Mouse (Mus musculus) liver, embryonic 15.5 days (tissue): ENCODE results near the gene Rars. TPM values are rescaled to one million over a fixed set of nuclear protein-coding genes. Genes with fewer than 3 reads are reported as not detected.
A peak's percentile ranks its signal among the peaks of the same experiment; 100 is the strongest.
"Not testable (repeated sequence)": the region's sequence is repeated elsewhere in the genome, so short reads cannot be mapped to it uniquely, and the experiment has no call there.

Source experiments
- ATAC-seq: fragments of 200-750 bp; cut with Nextera tagmentation; 2 replicates; pipeline ENCODE4 v1.8.0; 2017; ENCODE audit warnings: moderate number of reproducible peaks, mild to moderate bottlenecking, moderate library complexity; ENCODE audit not compliant: insufficient read depth
- H3K27ac ChIP-seq: fragments of 300-500 bp; sonication (generic); replicated peaks from 2 replicates; pipeline ENCODE4 v1.5.1; 2015; ENCODE audit warnings: mild to moderate bottlenecking, inconsistent platforms
- H3K27me3 ChIP-seq: fragments of 300-500 bp; sonication (generic); 2 replicates; pipeline ENCODE4 v1.6.1; 2015; ENCODE audit warnings: mild to moderate bottlenecking, inconsistent platforms
- H3K36me3 ChIP-seq: fragments of 300-500 bp; sonication (generic); replicated peaks from 2 replicates; pipeline ENCODE4 v1.6.1; 2015; ENCODE audit warnings: moderate library complexity, mild to moderate bottlenecking, inconsistent platforms
- H3K4me1 ChIP-seq: fragments of 300-500 bp; sonication (generic); replicated peaks from 2 replicates; pipeline ENCODE4 v1.6.1; 2015; ENCODE audit warnings: inconsistent platforms
- H3K4me2 ChIP-seq: fragments of 300-500 bp; sonication (generic); 2 replicates; pipeline ENCODE4 v1.6.1; 2015; ENCODE audit warnings: moderate library complexity, mild to moderate bottlenecking, inconsistent platforms
- H3K4me3 ChIP-seq: fragments of 300-500 bp; sonication (generic); replicated peaks from 2 replicates; pipeline ENCODE4 v1.5.1; 2015; ENCODE audit warnings: mild to moderate bottlenecking, inconsistent platforms
- H3K9ac ChIP-seq: fragments of 300-500 bp; sonication (generic); 2 replicates; pipeline ENCODE4 v1.6.1; 2015; ENCODE audit warnings: moderate library complexity, mild to moderate bottlenecking, inconsistent platforms
- H3K9me3 ChIP-seq: fragments of 300-500 bp; sonication (generic); replicated peaks from 2 replicates; pipeline ENCODE4 v1.6.1; 2016; ENCODE audit warnings: inconsistent platforms
- WGBS: fragments of 180-500 bp; shearing (Covaris S2); methylation state at CpG from one replicate; pipeline ENCODE4 v1.1.7; 2015; ENCODE audit warnings: mixed read lengths; ENCODE audit not compliant: insufficient replicate concordance; 5-methylcytosine and 5-hydroxymethylcytosine counted together
- polyA plus RNA-seq: library from polyadenylated mRNA; unstranded; fragments of >200 nt; fragmentation: Nextera tagmentation; extraction: Ambion mirVana; gene quantifications from 2 replicates; pipeline ENCODE4 v1.2.1, GENCODE M21; 2015

Gene Rars
- polyA plus RNA-seq, 1 experiment from 2014 or later: 41.0 TPM

DNA sequence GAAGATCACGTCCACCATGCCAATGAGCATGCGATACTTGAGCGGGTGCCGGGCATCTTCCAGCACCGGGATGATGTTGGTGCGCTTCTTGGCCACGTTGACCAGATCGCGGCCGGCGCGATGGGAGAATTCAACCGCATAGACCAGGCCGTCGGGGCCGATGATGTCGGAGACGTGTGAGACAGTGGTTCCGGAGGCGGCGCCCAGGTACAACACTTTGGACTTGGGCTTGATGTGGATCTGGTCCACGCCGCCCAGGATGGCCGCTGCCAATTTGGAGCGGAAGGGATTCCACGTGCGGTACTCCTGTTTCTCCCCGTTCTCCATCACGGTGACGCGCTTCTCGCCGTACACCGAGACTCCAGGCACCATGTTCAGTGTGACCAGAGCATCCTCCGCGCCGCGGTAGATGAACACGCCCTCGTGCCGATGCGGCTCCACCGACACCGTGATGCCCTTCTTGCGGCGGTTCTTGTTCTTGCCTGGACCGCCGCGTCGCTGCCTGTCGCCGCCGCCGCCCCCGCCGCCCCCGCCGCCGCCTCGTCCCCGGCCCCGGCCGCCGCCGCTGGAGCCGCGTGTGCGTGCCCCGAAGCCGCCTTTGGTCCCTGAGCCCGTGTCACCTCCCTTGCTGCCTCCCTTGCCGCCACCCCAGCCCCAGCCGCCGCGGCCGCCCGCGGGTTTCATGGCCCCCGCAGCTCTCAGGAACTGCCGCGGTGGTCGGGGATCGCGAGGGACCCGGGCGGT, 36.4 kb downstream of the Rars start:
- H3K4me1 ChIP-seq: no peaks in the 10 kb centered on the region

DNA sequence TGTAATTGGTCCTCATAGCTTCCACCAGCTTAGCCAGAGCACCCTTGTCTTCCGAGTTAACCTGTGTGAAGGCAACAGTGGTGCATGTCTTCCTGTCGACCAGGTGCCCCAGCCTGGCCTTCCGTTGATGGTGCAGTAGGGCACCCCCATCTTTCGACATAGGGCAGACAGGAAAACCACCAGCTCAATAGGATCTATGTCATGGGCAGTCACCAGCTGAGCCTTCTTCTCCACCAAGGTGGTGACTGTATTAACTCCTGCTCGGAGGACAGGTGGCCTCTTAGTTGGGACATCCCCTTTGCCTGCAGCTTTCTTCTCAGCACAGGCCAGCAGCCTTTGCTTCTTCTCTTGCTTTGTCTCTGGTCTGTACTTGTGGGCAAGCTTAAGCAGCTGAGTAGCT, 41.5 kb downstream of the Rars start:
- ATAC-seq, H3K4me1 ChIP-seq, H3K27ac ChIP-seq, H3K9ac ChIP-seq, H3K4me2 ChIP-seq, H3K9me3 ChIP-seq, H3K4me3 ChIP-seq: not testable (repeated sequence)
- H3K36me3 ChIP-seq: peaks cover 18% of the 10 kb centered on the region; the same call in 1 of the 2 replicates
- 57% methylated on average over 5 of the region's 5 CpGs for WGBS
- peaks cover 31% of the 10 kb centered on the region for H3K27me3 ChIP-seq

More for the DNA sequence above, 36.4 kb downstream of the Rars start:
- Histone ChIP-seq H3K27ac (no peak overlapping the region), H3K4me3 (0 out of 2 replicates have a peak overlapping the region, but pooled peaks have one; percentile 2), H3K9ac (no peak overlapping the region), H3K36me3 (no peaks in the 10 kb centered on the region), H3K4me2 (peak overlapping the region; percentile 29), H3K9me3 (no peaks in the 10 kb centered on the region), H3K27me3 (peaks cover 61% of the 10 kb centered on the region)
- whole genome bisulfite sequencing: 5% methylated on average over 86 of the region's 86 CpGs
- ATAC-seq: no peak

GRCm38 (mm10) chr11:35788443-35788842, 45.9 kb downstream of the Rars start:
- H3K4me3 ChIP-seq: no peak overlapping the region
- H3K27me3 ChIP-seq: no peaks in the 10 kb centered on the region
- no peaks in the 10 kb centered on the region for H3K4me1 ChIP-seq
- H3K4me2 ChIP-seq: no peak overlapping the region
- no peaks in the 10 kb centered on the region for H3K9me3 ChIP-seq
- ATAC-seq: no peak
- peaks cover 42% of the 10 kb centered on the region for H3K36me3 ChIP-seq
- no peak overlapping the region for H3K27ac ChIP-seq
- WGBS: 68% methylated on average over 2 of the region's 2 CpGs
- no peak overlapping the region for H3K9ac ChIP-seq

- Histone ChIP-seq H3K9me3 (no peaks in the 10 kb centered on the region), H3K27ac (no peak overlapping the region), H3K4me1 (no peaks in the 10 kb centered on the region), H3K27me3 (no peaks in the 10 kb centered on the region), H3K4me2 (no peak overlapping the region), H3K4me3 (no peak overlapping the region), H3K9ac (no peak overlapping the region), H3K36me3 (peaks cover 59% of the 10 kb centered on the region)
- ATAC-seq: no peak
- WGBS: 87% methylated on average over 4 of the region's 4 CpGs
Measured at GRCm38 (mm10) chr11:35784537-35784936, 49.8 kb downstream of the Rars start.

- 74% methylated on average over 3 of the region's 3 CpGs for WGBS
- Histone ChIP-seq H3K27me3 (no peaks in the 10 kb centered on the region), H3K4me1 (no peaks in the 10 kb centered on the region), H3K36me3 (peaks cover 59% of the 10 kb centered on the region), H3K4me2 (no peak overlapping the region), H3K9me3 (no peaks in the 10 kb centered on the region), H3K9ac (no peak overlapping the region), H3K27ac (no peak overlapping the region), H3K4me3 (no peak overlapping the region)
- ATAC-seq: no peak
Measured at GRCm38 (mm10) chr11:35784002-35784401, 50.3 kb downstream of the Rars start.

- H3K9ac ChIP-seq: no peak overlapping the region
- no peaks in the 10 kb centered on the region for H3K4me1 ChIP-seq
- no peak overlapping the region for H3K4me2 ChIP-seq
- H3K9me3 ChIP-seq: no peaks in the 10 kb centered on the region
- WGBS: 73% methylated on average over 5 of the region's 5 CpGs
- H3K4me3 ChIP-seq: no peak overlapping the region
- no peaks in the 10 kb centered on the region for H3K27me3 ChIP-seq
- peaks cover 68% of the 10 kb centered on the region for H3K36me3 ChIP-seq
- H3K27ac ChIP-seq: no peak overlapping the region
- ATAC-seq: no peak
Measured at GRCm38 (mm10) chr11:35783038-35783437, 51.3 kb downstream of the Rars start.

DNA sequence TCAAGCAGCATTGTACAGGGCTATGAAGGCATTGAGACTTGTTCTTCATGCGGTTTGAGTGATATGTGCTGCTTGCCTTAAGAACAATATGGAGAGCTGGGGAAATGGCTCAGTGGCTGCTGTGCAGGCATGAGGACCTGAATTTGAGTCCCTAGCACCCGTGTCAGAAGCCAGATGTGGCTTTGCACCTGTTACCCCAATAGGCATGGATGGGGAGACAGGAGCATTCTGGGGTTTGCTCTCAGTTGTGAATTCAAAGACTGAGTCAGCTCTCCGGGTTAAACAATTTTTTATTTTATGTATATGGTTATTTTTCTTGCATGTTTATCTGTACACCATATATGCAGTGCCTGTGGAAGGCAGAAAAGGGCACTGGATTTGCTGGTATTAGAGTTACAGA, 51.9 kb downstream of the Rars start:
- H3K9me3 ChIP-seq: no peaks in the 10 kb centered on the region
- no peak overlapping the region for H3K4me2 ChIP-seq
- no peak overlapping the region for H3K9ac ChIP-seq
- H3K27ac ChIP-seq: no peak overlapping the region
- WGBS: 80% methylated on average over 3 of the region's 3 CpGs
- H3K4me1 ChIP-seq: no peaks in the 10 kb centered on the region
- H3K27me3 ChIP-seq: no peaks in the 10 kb centered on the region
- peaks cover 74% of the 10 kb centered on the region for H3K36me3 ChIP-seq
- no peak overlapping the region for H3K4me3 ChIP-seq
- ATAC-seq: no peak

DNA sequence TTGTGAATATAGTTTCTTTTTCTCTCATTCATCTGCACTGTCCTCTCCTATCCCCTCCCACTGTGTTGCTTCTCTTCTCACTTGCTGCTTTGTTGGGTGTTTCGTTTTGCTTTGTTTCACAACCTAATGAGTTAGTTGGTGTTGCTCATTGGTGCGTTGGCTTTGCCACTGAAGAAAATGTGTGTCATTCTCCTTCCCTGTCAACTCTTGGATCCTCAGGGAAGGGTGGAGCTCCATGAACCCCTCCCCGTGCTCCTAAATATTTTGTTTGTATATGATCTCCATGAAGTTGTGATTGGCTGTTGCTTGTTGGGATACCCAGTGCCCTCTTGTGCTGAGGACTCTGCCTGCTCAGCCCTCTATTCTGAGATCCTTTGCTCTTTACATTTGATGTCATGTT, 54.0 kb downstream of the Rars start:
- Histone ChIP-seq H3K27ac (no peak overlapping the region), H3K9ac (no peak overlapping the region), H3K27me3 (no peaks in the 10 kb centered on the region), H3K4me2 (no peak overlapping the region), H3K36me3 (peaks cover 83% of the 10 kb centered on the region), H3K4me1 (no peaks in the 10 kb centered on the region), H3K9me3 (no peaks in the 10 kb centered on the region), H3K4me3 (no peak overlapping the region)
- WGBS: 71% methylated on average over 3 of the region's 3 CpGs
- ATAC-seq: no peak

DNA sequence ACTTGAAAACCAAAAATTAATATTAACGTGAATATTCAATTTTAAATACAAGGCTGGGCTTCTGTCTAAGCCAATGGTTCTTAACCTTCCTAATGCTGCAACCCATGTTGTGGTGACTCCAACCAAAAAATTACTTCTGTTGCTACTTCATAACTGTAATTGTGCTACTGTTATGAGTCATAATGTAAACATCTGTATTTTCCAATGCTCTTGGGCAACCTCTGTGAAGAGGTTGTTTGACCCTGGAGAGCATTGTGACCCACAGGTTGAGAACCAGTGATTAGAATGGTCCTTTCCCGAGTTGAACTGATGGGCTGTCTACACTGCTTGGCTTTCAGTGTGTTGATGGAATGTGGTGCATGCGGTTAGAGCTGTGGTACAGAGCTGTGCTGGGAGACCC, 57.9 kb downstream of the Rars start:
- peaks cover 44% of the 10 kb centered on the region for H3K36me3 ChIP-seq
- peaks cover 4% of the 10 kb centered on the region; the same call in 1 of the 2 replicates for H3K4me1 ChIP-seq
- H3K4me2 ChIP-seq: no peak overlapping the region
- H3K4me3 ChIP-seq: no peak overlapping the region
- no peaks in the 10 kb centered on the region for H3K9me3 ChIP-seq
- no peak overlapping the region for H3K27ac ChIP-seq
- no peaks in the 10 kb centered on the region for H3K27me3 ChIP-seq
- 74% methylated on average over 3 of the region's 3 CpGs for WGBS
- ATAC-seq: no peak
- no peak overlapping the region for H3K9ac ChIP-seq

DNA sequence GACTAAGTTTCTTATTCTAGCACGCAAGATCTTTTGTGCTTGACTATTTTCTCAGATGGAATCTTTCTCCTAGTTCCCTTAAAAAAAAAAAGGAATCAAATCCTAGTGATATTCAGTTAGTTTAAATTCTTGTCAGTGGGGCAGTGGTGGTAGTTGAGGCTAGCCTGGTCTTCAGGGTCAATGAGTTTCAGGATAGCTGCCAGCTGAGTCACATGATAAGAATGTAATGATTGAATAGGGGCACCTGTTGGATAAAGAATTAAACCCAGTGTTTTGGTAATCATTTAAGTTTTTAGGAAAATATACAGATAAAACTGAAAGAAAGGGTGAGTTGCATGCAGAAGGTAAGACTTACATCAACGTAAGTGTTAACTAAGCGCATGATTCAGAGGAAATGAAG, 58.7 kb downstream of the Rars start:
- no peaks in the 10 kb centered on the region for H3K27me3 ChIP-seq
- WGBS: 85% methylated on average over 3 of the region's 3 CpGs
- H3K36me3 ChIP-seq: peaks cover 41% of the 10 kb centered on the region
- no peak overlapping the region for H3K27ac ChIP-seq
- H3K4me2 ChIP-seq: no peak overlapping the region
- no peak overlapping the region for H3K4me3 ChIP-seq
- H3K9me3 ChIP-seq: no peaks in the 10 kb centered on the region
- no peak for ATAC-seq
- H3K9ac ChIP-seq: no peak overlapping the region
- peaks cover 12% of the 10 kb centered on the region for H3K4me1 ChIP-seq

- no peaks in the 10 kb centered on the region; the same call in none of the 2 replicates for H3K36me3 ChIP-seq
- H3K27ac ChIP-seq: no peak overlapping the region
- WGBS: 37% methylated on average over 9 of the region's 9 CpGs
- H3K9me3 ChIP-seq: no peaks in the 10 kb centered on the region
- ATAC-seq: no peak
- H3K27me3 ChIP-seq: no peaks in the 10 kb centered on the region
- H3K4me3 ChIP-seq: peak overlapping the region; percentile 84
- H3K4me2 ChIP-seq: peak overlapping the region; percentile 92
- peaks cover 34% of the 10 kb centered on the region for H3K4me1 ChIP-seq
- peak overlapping the region; percentile 84 for H3K9ac ChIP-seq
Measured at GRCm38 (mm10) chr11:35770741-35771504, 63.4 kb downstream of the Rars start.
